Mouse (Mus musculus): Measurements from ENCODE around the gene Gm11992.

Gm11992 gene

DNA sequence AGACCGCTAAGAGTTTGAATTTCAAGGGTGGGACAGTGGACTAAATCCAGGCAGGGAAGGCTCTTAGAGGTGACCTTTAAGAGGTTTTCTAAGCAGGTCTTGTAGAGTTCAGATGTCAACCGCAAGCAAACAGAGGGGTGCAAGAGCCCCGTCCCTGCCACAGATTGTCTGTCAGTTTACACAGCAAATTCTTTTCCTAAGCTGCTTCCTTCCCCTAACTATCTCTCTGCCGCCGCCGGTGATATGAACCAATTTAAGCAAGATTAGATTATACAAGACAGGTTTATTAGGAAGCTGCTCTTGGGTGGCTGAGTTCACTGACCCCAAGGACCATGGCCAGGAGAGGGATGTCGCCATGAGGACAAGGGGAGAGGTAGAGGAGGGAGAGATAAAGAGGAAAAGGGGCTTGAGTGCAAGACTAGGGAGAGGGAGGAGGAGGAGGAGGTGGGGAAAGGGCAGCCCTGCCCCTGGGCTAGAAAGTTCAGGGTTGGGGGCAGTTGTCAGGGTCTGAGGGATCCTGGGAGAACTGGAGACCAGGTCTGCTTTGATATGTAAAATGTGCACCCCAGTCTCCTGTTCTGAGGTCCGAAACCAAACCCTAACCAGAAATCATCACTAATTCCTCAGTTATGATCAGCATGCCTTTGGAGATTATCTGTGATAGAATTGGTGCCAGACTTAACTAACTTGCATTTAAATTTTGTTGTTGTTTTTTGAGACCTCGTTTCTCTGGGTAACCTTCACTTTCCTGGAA, 67.2 kb downstream of the Gm11992 start:
- no peak for DNase-seq (ENCODE audit: extremely low read depth, insufficient read length, low spot score)

GRCm38 (mm10) chr11:9116121-9116520, 67.7 kb downstream of the Gm11992 start:
- no peak for DNase-seq (ENCODE audit: extremely low read depth, insufficient read length, low spot score)

DNA sequence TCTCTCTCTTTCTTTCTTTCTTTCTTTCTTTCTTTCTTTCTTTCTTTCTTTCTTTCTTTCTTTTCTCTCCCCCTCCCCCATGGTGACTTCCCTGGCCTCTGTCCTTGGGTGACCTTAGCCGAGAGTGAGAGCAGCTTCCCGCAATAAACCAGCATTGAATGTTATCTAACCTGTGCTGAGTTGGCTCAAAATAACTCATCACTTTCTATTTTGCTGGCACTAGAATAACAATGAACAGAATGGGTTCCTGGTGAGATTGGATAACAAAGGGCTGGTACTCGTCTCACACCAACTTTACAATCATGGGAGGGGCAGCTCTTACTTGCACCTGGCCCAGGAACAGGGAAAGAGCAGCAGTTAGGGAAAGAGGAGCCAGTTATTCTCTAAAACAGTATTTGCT, 68.5 kb downstream of the Gm11992 start:
- no peak for DNase-seq (ENCODE audit: extremely low read depth, insufficient read length, low spot score)

GRCm38 (mm10) chr11:9117358-9118049, 69.1 kb downstream of the Gm11992 start:
- DNase-seq (ENCODE audit: extremely low read depth, insufficient read length, low spot score), result peak; percentile 87

DNA sequence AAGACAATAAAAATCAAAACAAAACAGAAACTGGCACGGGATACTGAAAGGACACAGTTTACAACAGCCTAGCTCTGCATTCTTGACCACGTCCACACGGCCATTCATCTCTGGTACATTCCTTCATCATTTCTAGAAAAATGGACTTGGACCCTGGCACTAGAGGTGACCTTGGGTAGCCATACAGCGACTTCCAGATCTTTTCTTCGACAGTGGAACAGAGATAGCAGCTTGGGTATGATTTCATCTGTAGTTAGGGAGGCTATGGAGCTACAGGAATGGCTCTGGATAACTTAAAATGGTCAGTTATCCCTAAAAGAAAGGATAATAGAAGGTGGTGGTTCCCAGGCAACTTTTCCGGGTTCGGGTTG, 69.6 kb downstream of the Gm11992 start, which contains the start of gene Upp1:
Gene Upp1, plus strand, starts transcription at position 54 of the 371 bp plus-strand sequence.
- no peak for DNase-seq (ENCODE audit: extremely low read depth, insufficient read length, low spot score)

DNA sequence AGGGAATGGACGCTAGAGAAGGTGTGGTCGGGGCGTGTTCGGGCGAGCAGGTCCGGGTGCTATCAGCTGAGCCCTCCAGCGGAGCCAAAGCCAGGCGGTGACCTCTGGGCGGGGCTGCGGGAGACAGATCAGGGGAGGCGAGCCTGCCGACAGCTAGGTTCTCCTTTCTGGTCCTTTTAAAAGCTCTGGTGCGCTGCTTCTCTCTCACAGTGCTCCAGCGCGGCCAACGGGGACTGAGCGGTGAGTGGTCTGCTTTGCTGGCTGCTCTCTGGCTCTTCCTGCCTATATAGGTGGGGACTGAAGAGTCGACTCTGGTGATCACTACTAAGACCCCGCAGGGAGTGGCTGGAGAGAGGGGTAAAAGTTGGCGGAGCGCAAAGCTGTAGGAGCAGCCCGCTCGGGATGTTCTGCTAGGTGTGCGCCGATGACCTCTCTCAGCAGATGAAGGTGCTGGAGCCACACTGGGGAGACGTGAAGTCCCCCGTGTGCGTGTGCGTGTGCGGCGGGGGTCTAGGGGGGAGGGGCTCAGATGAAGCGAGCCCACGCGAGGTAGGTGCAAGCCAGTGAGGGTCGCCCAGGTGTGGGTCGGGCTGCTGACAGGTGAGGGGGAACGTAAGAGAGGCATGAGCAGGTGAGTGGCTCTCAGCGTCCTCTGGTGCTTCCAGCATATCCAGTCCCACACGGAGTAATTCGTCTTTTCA, 70.2 kb downstream of the Gm11992 start:
- peak; percentile 69 for DNase-seq (ENCODE audit: extremely low read depth, insufficient read length, low spot score)

Measured in 3134 (cell line).